Mouse (Mus musculus): ENCODE measurements around the gene Ass1. TPM values are rescaled to one million over a fixed set of nuclear protein-coding genes. Genes with fewer than 3 reads are reported as not detected.
A peak's percentile ranks its signal among the peaks of the same experiment; 100 is the strongest.

Gene Ass1
- polyA plus RNA-seq, 1 experiment from 2014 or later, result 9.1 TPM

GRCm38 (mm10) chr2:31471611-31472010 is 1.6 kb downstream of the Ass1 start:
- WGBS, result 43% methylated on average over 6 of the region's 6 CpGs
- H3K9me3 ChIP-seq (replicated peaks), result no peaks in the 10 kb centered on the region
- no peak overlapping the region for H3K4me3 ChIP-seq (replicated peaks)
- H3K9ac ChIP-seq (replicated peaks), result no peak overlapping the region
- no peak for ATAC-seq (ENCODE audit: low FRiP score)
- peaks cover 50% of the 10 kb centered on the region for H3K27me3 ChIP-seq (replicated peaks)
- peaks cover 24% of the 10 kb centered on the region for H3K4me1 ChIP-seq
- no peak overlapping the region for H3K27ac ChIP-seq (replicated peaks)
- no peaks in the 10 kb centered on the region for H3K36me3 ChIP-seq
- H3K4me2 ChIP-seq, result no peak overlapping the region

GRCm38 (mm10) chr2:31472406-31473065 is 2.5 kb downstream of the Ass1 start:
- 51% methylated on average over 10 of the region's 10 CpGs for WGBS
- ATAC-seq (ENCODE audit: low FRiP score), result no peak
- Histone ChIP-seq H3K27ac (replicated peaks) (no peak overlapping the region), H3K4me3 (replicated peaks) (no peak overlapping the region), H3K9me3 (replicated peaks) (no peaks in the 10 kb centered on the region), H3K27me3 (replicated peaks) (peaks cover 47% of the 10 kb centered on the region), H3K9ac (replicated peaks) (no peak overlapping the region), H3K4me1 (peaks cover 24% of the 10 kb centered on the region), H3K36me3 (no peaks in the 10 kb centered on the region), H3K4me2 (no peak overlapping the region)

- H3K27ac ChIP-seq (replicated peaks), result no peak overlapping the region
- H3K4me2 ChIP-seq, result no peak overlapping the region
- H3K9me3 ChIP-seq (replicated peaks), result no peaks in the 10 kb centered on the region
- no peak for ATAC-seq (ENCODE audit: low FRiP score)
- no peak overlapping the region for H3K9ac ChIP-seq (replicated peaks)
- WGBS, result 67% methylated on average over 4 of the region's 4 CpGs
- no peaks in the 10 kb centered on the region for H3K36me3 ChIP-seq
- H3K27me3 ChIP-seq (replicated peaks), result peaks cover 39% of the 10 kb centered on the region
- no peak overlapping the region for H3K4me3 ChIP-seq (replicated peaks)
- H3K4me1 ChIP-seq, result peaks cover 24% of the 10 kb centered on the region
These were observed 3.9 kb downstream of the Ass1 start for GRCm38 (mm10) chr2:31473941-31474340.

GRCm38 (mm10) chr2:31474686-31475085 is 4.7 kb downstream of the Ass1 start:
- 55% methylated on average over 5 of the region's 5 CpGs for WGBS
- no peak overlapping the region for H3K4me2 ChIP-seq
- H3K36me3 ChIP-seq, result no peaks in the 10 kb centered on the region
- H3K27ac ChIP-seq (replicated peaks), result no peak overlapping the region
- peaks cover 17% of the 10 kb centered on the region for H3K4me1 ChIP-seq
- H3K9me3 ChIP-seq (replicated peaks), result no peaks in the 10 kb centered on the region
- no peak overlapping the region for H3K4me3 ChIP-seq (replicated peaks)
- no peak overlapping the region for H3K9ac ChIP-seq (replicated peaks)
- H3K27me3 ChIP-seq (replicated peaks), result peaks cover 39% of the 10 kb centered on the region
- ATAC-seq (ENCODE audit: low FRiP score), result no peak

- 67% methylated on average over 10 of the region's 10 CpGs for WGBS
- Histone ChIP-seq H3K36me3 (no peaks in the 10 kb centered on the region), H3K4me1 (peaks cover 5% of the 10 kb centered on the region), H3K27ac (replicated peaks) (no peak overlapping the region), H3K4me2 (no peak overlapping the region), H3K4me3 (replicated peaks) (no peak overlapping the region), H3K27me3 (replicated peaks) (peaks cover 36% of the 10 kb centered on the region), H3K9me3 (replicated peaks) (no peaks in the 10 kb centered on the region), H3K9ac (replicated peaks) (no peak overlapping the region)
- ATAC-seq (ENCODE audit: low FRiP score), result no peak
These were observed 6.3 kb downstream of the Ass1 start for GRCm38 (mm10) chr2:31476107-31476820.

- H3K9me3 ChIP-seq (replicated peaks), result no peaks in the 10 kb centered on the region
- H3K9ac ChIP-seq (replicated peaks), result no peak overlapping the region
- H3K36me3 ChIP-seq, result no peaks in the 10 kb centered on the region
- H3K4me3 ChIP-seq (replicated peaks), result no peak overlapping the region
- H3K4me1 ChIP-seq, result peaks cover 5% of the 10 kb centered on the region
- no peak for ATAC-seq (ENCODE audit: low FRiP score)
- H3K27ac ChIP-seq (replicated peaks), result no peak overlapping the region
- peaks cover 36% of the 10 kb centered on the region for H3K27me3 ChIP-seq (replicated peaks)
- no peak overlapping the region for H3K4me2 ChIP-seq
- WGBS, result 76% methylated on average over 12 of the region's 12 CpGs
These were observed 7.5 kb downstream of the Ass1 start for GRCm38 (mm10) chr2:31477234-31478161.

- Histone ChIP-seq H3K4me2 (no peak overlapping the region), H3K9ac (replicated peaks) (no peak overlapping the region), H3K27ac (replicated peaks) (no peak overlapping the region), H3K9me3 (replicated peaks) (no peaks in the 10 kb centered on the region), H3K27me3 (replicated peaks) (peaks cover 87% of the 10 kb centered on the region), H3K4me1 (peaks cover under 1% of the 10 kb centered on the region; the same call in 1 of the 2 replicates), H3K36me3 (no peaks in the 10 kb centered on the region), H3K4me3 (replicated peaks) (no peak overlapping the region)
- 31% methylated on average over 8 of the region's 8 CpGs for WGBS
- ATAC-seq (ENCODE audit: low FRiP score), result peak; percentile 84
These were observed 13.0 kb downstream of the Ass1 start for GRCm38 (mm10) chr2:31482914-31483575.

- WGBS, result 27% methylated on average over 5 of the region's 5 CpGs
- no peak overlapping the region for H3K4me3 ChIP-seq (replicated peaks)
- peaks cover 87% of the 10 kb centered on the region for H3K27me3 ChIP-seq (replicated peaks)
- H3K4me1 ChIP-seq, result peaks cover 9% of the 10 kb centered on the region
- no peaks in the 10 kb centered on the region for H3K36me3 ChIP-seq
- no peaks in the 10 kb centered on the region for H3K9me3 ChIP-seq (replicated peaks)
- H3K4me2 ChIP-seq, result no peak overlapping the region
- H3K9ac ChIP-seq (replicated peaks), result no peak overlapping the region
- ATAC-seq (ENCODE audit: low FRiP score), result no peak
- H3K27ac ChIP-seq (replicated peaks), result no peak overlapping the region
These were observed 14.2 kb downstream of the Ass1 start for GRCm38 (mm10) chr2:31484187-31484586.

GRCm38 (mm10) chr2:31489166-31489565 is 19.2 kb downstream of the Ass1 start:
- H3K9ac ChIP-seq (replicated peaks), result no peak overlapping the region
- no peaks in the 10 kb centered on the region for H3K9me3 ChIP-seq (replicated peaks)
- WGBS, result 8% methylated on average over 12 of the region's 12 CpGs
- no peak for ATAC-seq (ENCODE audit: low FRiP score)
- no peaks in the 10 kb centered on the region for H3K36me3 ChIP-seq
- peaks cover 27% of the 10 kb centered on the region for H3K4me1 ChIP-seq
- no peak overlapping the region for H3K27ac ChIP-seq (replicated peaks)
- H3K4me3 ChIP-seq (replicated peaks), result no peak overlapping the region
- H3K4me2 ChIP-seq, result no peak overlapping the region
- peaks cover 75% of the 10 kb centered on the region for H3K27me3 ChIP-seq (replicated peaks)

GRCm38 (mm10) chr2:31490556-31490955 is 20.5 kb downstream of the Ass1 start:
- no peak overlapping the region for H3K27ac ChIP-seq (replicated peaks)
- no peaks in the 10 kb centered on the region for H3K36me3 ChIP-seq
- H3K4me1 ChIP-seq, result peaks cover 40% of the 10 kb centered on the region
- WGBS, result 90% methylated on average over 2 of the region's 2 CpGs
- H3K4me2 ChIP-seq, result no peak overlapping the region
- no peak overlapping the region for H3K9ac ChIP-seq (replicated peaks)
- no peak overlapping the region for H3K4me3 ChIP-seq (replicated peaks)
- ATAC-seq (ENCODE audit: low FRiP score), result no peak
- peaks cover 62% of the 10 kb centered on the region for H3K27me3 ChIP-seq (replicated peaks)
- no peaks in the 10 kb centered on the region for H3K9me3 ChIP-seq (replicated peaks)

GRCm38 (mm10) chr2:31492308-31492707 is 22.3 kb downstream of the Ass1 start:
- no peak overlapping the region for H3K4me3 ChIP-seq (replicated peaks)
- ATAC-seq (ENCODE audit: low FRiP score), result no peak
- no peak overlapping the region for H3K4me2 ChIP-seq
- peaks cover 48% of the 10 kb centered on the region for H3K4me1 ChIP-seq
- H3K9me3 ChIP-seq (replicated peaks), result no peaks in the 10 kb centered on the region
- H3K36me3 ChIP-seq, result no peaks in the 10 kb centered on the region
- peaks cover 46% of the 10 kb centered on the region for H3K27me3 ChIP-seq (replicated peaks)
- 95% methylated on average over 8 of the region's 8 CpGs for WGBS
- H3K9ac ChIP-seq (replicated peaks), result no peak overlapping the region
- no peak overlapping the region for H3K27ac ChIP-seq (replicated peaks)

Data from neural tube, embryonic 15.5 days (tissue).